Mouse (Mus musculus): ENCODE measurements around the gene Tcf7l2. TPM values are rescaled to one million over a fixed set of nuclear protein-coding genes. Genes with fewer than 3 reads are reported as not detected.

The Tcf7l2 gene
- polyA plus RNA-seq, 1 experiment from 2014 or later = 60.6 TPM

DNA sequence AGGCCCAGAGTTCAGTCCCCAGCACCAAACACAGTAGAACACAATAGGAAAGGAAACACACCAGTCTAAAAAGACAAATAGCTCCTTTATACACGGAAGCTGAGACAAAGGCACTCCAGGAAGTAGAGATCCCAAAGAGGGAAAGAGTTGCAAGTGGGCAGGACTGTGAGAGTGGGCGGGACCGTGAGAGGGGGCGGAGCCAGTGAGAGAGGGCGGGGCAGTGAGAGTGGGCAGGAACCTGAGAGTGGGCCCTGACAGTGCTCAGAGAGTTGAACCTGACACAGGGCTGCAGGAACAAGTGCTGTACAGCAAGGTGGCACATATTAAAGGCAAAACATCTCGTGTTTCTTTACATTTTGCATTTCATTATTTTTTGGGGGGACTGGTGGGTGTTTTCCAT, 22.5 kb upstream of the Tcf7l2 start:
- H3K9me3 ChIP-seq (ENCODE audit: control insufficient read depth, low read length) = no peaks in the 10 kb centered on the region
- no peaks in the 10 kb centered on the region for H3K27me3 ChIP-seq (ENCODE audit: control insufficient read depth, insufficient read depth, low read length)
- DNase-seq (ENCODE audit: low spot score) = no peak
- H3K36me3 ChIP-seq (ENCODE audit: control insufficient read depth, insufficient read depth, low read length) = no peaks in the 10 kb centered on the region
- no peak overlapping the region for H3K4me2 ChIP-seq (ENCODE audit: low read depth)
- H3K4me3 ChIP-seq (ENCODE audit: low read depth, low read length) = no peak overlapping the region
- no peaks in the 10 kb centered on the region for H3K4me1 ChIP-seq (ENCODE audit: control insufficient read depth, insufficient read depth, low read length)
- H3K9ac ChIP-seq (ENCODE audit: low read length) = no peak overlapping the region
- ATAC-seq (ENCODE audit: insufficient read depth, low FRiP score, low TSS enrichment) = no peak
- 65% methylated on average over 6 of the region's 6 CpGs for WGBS
- H3K27ac ChIP-seq (ENCODE audit: low read depth, low read length) = no peak overlapping the region

DNA sequence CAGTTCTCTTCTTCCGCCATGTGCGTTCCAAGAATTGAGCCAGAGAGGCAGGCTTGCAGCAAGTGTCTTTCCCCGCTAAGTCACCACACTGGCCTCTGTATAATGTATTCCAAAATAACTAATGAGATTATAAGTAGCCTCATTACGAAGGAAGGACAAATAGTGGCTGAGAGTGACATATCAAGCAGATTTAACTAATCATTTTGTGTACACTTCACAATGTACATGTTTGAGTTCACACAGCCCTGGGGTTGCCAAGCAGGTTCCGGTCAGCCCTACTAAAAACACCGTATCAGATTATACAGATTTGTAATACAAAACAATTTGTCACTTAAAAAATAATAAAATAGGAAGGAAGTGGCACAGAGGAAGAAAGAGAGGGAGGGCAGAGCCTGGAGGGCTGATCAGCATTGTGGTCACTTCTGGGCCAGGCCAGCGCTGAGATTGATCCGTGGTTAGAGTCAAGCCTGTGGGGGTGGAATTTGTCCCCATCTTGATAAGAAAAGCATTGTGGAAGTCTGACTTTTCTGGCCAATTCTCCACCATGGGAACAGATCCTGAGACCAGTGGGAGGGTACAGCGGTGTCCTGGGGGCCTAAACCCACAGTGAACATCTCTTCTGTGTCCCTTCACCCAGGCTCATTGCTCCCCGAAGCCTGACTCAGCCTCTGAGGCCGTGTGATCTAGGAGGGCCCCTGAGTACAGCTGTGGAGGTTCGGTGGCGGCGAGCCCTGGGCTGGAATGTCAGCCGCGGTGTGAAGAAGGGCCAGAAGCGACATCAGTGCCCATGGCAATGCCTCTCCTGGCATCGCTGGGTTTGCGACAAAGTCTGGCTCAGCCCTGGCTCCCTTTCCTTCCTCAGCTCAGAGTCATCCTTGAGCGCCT, 21.9 kb upstream of the Tcf7l2 start:
- H3K4me2 ChIP-seq (ENCODE audit: low read depth) = no peak overlapping the region
- no peaks in the 10 kb centered on the region for H3K27me3 ChIP-seq (ENCODE audit: control insufficient read depth, insufficient read depth, low read length)
- no peak for ATAC-seq (ENCODE audit: insufficient read depth, low FRiP score, low TSS enrichment)
- H3K9ac ChIP-seq (ENCODE audit: low read length) = no peak overlapping the region
- H3K27ac ChIP-seq (ENCODE audit: low read depth, low read length) = no peak overlapping the region
- H3K9me3 ChIP-seq (ENCODE audit: control insufficient read depth, low read length) = no peaks in the 10 kb centered on the region
- DNase-seq (ENCODE audit: low spot score) = no peak
- 87% methylated on average over 20 of the region's 20 CpGs for WGBS
- no peaks in the 10 kb centered on the region for H3K36me3 ChIP-seq (ENCODE audit: control insufficient read depth, insufficient read depth, low read length)
- H3K4me3 ChIP-seq (ENCODE audit: low read depth, low read length) = no peak overlapping the region
- no peaks in the 10 kb centered on the region for H3K4me1 ChIP-seq (ENCODE audit: control insufficient read depth, insufficient read depth, low read length)

DNA sequence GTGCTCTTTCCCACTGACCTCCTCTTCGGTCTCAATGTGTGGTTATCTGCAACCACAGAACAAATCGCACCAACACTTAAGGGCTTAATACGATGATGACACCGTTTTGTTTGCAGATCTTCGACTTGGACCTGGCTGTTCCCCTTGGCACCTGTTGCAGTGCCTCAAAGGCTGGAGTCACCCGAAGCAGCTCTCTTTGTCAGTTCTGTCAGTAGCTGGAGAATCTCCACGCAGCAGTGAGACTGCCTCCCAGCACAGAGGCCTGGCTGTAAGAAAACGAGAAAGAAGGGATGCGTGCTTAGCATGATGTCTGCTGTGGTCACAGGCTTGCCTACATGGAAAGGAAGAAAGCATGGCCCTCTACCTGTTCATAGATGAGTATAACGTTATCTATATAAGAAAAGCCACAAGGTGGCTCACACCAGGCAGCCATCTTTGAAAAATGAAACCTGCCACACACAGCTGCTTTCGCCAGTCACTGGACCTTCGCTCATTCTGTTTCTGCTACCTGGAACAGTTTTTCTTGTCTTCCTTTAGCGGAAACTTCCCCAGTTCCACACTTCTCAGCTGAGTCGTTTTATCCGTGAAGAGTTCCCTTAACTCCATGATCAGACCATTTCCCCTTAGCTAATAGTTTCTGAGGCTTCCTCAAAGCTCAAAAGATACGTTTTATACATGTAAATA, 21.1 kb upstream of the Tcf7l2 start:
- 80% methylated on average over 16 of the region's 16 CpGs for WGBS
- Histone ChIP-seq H3K27ac (ENCODE audit: low read depth, low read length) (no peak overlapping the region), H3K9ac (ENCODE audit: low read length) (no peak overlapping the region), H3K27me3 (ENCODE audit: control insufficient read depth, insufficient read depth, low read length) (no peaks in the 10 kb centered on the region), H3K36me3 (ENCODE audit: control insufficient read depth, insufficient read depth, low read length) (no peaks in the 10 kb centered on the region), H3K4me1 (ENCODE audit: control insufficient read depth, insufficient read depth, low read length) (no peaks in the 10 kb centered on the region), H3K4me2 (ENCODE audit: low read depth) (no peak overlapping the region), H3K9me3 (ENCODE audit: control insufficient read depth, low read length) (no peaks in the 10 kb centered on the region), H3K4me3 (ENCODE audit: low read depth, low read length) (no peak overlapping the region)
- ATAC-seq (ENCODE audit: insufficient read depth, low FRiP score, low TSS enrichment) (no peak), DNase-seq (ENCODE audit: low spot score) (no peak)

GRCm38 (mm10) chr19:55722376-55722775, 19.2 kb upstream of the Tcf7l2 start:
- DNase-seq (ENCODE audit: low spot score) (no peak), ATAC-seq (ENCODE audit: insufficient read depth, low FRiP score, low TSS enrichment) (no peak)
- no peaks in the 10 kb centered on the region for H3K4me1 ChIP-seq (ENCODE audit: control insufficient read depth, insufficient read depth, low read length)
- no peaks in the 10 kb centered on the region for H3K27me3 ChIP-seq (ENCODE audit: control insufficient read depth, insufficient read depth, low read length)
- 28% methylated on average over 6 of the region's 6 CpGs for WGBS
- no peak overlapping the region for H3K4me2 ChIP-seq (ENCODE audit: low read depth)
- H3K27ac ChIP-seq (ENCODE audit: low read depth, low read length) = no peak overlapping the region
- H3K9ac ChIP-seq (ENCODE audit: low read length) = no peak overlapping the region
- H3K36me3 ChIP-seq (ENCODE audit: control insufficient read depth, insufficient read depth, low read length) = no peaks in the 10 kb centered on the region
- H3K4me3 ChIP-seq (ENCODE audit: low read depth, low read length) = no peak overlapping the region
- no peaks in the 10 kb centered on the region for H3K9me3 ChIP-seq (ENCODE audit: control insufficient read depth, low read length)

DNA sequence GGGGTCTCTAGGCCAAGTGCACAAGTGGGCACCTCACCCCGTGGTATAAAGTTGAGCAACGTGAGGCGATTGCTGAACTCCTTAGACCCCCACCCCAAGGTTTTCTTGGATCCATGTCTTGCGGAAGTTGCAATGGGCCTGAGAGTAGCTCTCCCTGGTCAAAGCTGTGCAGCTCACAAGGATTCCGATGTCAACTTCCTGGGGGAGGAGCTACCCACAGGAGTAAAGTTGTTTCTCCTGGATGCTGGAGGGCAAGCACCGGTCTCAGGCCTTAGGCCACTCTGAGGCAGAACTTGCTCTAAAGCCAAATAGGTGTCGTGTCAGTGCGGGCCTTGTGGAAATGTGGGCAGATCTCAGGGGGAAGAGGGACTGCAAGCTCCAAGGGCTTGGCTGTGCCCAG, 12.2 kb upstream of the Tcf7l2 start:
- WGBS = 74% methylated on average over 8 of the region's 8 CpGs
- DNase-seq (ENCODE audit: low spot score) (no peak), ATAC-seq (ENCODE audit: insufficient read depth, low FRiP score, low TSS enrichment) (no peak)
- Histone ChIP-seq H3K4me3 (ENCODE audit: low read depth, low read length) (no peak overlapping the region), H3K9ac (ENCODE audit: low read length) (no peak overlapping the region), H3K27ac (ENCODE audit: low read depth, low read length) (no peak overlapping the region), H3K36me3 (ENCODE audit: control insufficient read depth, insufficient read depth, low read length) (no peaks in the 10 kb centered on the region), H3K4me1 (ENCODE audit: control insufficient read depth, insufficient read depth, low read length) (no peaks in the 10 kb centered on the region), H3K4me2 (ENCODE audit: low read depth) (no peak overlapping the region), H3K27me3 (ENCODE audit: control insufficient read depth, insufficient read depth, low read length) (no peaks in the 10 kb centered on the region), H3K9me3 (ENCODE audit: control insufficient read depth, low read length) (no peaks in the 10 kb centered on the region)

DNA sequence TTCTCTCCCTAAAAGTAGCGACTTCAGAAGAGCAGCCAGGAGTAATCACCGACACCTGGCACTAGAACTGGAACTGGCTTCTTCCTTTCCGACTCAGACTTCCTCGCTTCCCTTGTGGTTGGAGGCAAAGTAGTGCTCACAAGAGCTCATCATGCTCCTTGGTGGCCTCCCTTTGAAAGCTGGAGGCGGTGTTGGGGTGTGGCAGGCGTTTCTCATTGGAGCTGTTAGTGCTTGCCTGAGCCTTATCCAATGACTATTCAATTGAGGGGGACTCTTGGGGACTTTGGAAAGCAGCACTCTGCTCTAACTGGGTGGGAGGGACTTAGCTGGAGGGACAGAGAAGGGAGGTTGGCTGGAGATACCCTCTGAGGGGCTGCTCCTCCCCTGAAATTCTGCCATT, 9.1 kb upstream of the Tcf7l2 start:
- no peak for DNase-seq (ENCODE audit: low spot score)

DNA sequence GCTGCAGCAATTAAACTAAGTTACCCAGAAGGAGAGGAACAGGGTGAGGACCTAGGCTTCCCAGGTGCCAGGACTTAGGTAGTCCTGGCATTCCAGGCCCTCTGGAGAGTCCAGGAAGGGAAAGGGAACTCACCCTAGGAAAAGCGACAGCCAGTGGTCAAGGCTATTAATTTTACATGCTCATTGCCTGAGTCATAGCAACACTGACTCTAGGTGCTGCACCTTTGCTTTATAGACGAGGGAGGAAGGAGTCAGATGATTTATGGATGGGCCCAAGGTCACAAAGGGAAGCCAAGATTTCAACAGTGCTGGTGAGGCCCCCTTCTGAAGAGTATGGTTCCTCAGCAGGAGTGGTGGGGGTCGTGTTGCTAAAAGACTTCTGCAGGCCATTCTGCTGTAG, 8.6 kb upstream of the Tcf7l2 start:
- ATAC-seq (ENCODE audit: insufficient read depth, low FRiP score, low TSS enrichment) (no peak), DNase-seq (ENCODE audit: low spot score) (no peak)
- Histone ChIP-seq H3K4me1 (ENCODE audit: control insufficient read depth, insufficient read depth, low read length) (no peaks in the 10 kb centered on the region), H3K36me3 (ENCODE audit: control insufficient read depth, insufficient read depth, low read length) (no peaks in the 10 kb centered on the region), H3K4me3 (ENCODE audit: low read depth, low read length) (no peak overlapping the region), H3K9ac (ENCODE audit: low read length) (no peak overlapping the region), H3K27me3 (ENCODE audit: control insufficient read depth, insufficient read depth, low read length) (no peaks in the 10 kb centered on the region), H3K27ac (ENCODE audit: low read depth, low read length) (no peak overlapping the region), H3K4me2 (ENCODE audit: low read depth) (no peak overlapping the region), H3K9me3 (ENCODE audit: control insufficient read depth, low read length) (no peaks in the 10 kb centered on the region)
- WGBS = 34% methylated on average over 3 of the region's 3 CpGs

More for the DNA sequence above, 9.1 kb upstream of the Tcf7l2 start:
- no peak overlapping the region for H3K4me3 ChIP-seq (ENCODE audit: low read depth, low read length)
- H3K4me2 ChIP-seq (ENCODE audit: low read depth) = no peak overlapping the region
- 28% methylated on average over 6 of the region's 6 CpGs for WGBS
- no peaks in the 10 kb centered on the region for H3K27me3 ChIP-seq (ENCODE audit: control insufficient read depth, insufficient read depth, low read length)
- no peaks in the 10 kb centered on the region for H3K4me1 ChIP-seq (ENCODE audit: control insufficient read depth, insufficient read depth, low read length)
- H3K36me3 ChIP-seq (ENCODE audit: control insufficient read depth, insufficient read depth, low read length) = no peaks in the 10 kb centered on the region
- ATAC-seq (ENCODE audit: insufficient read depth, low FRiP score, low TSS enrichment) = no peak
- H3K27ac ChIP-seq (ENCODE audit: low read depth, low read length) = no peak overlapping the region
- no peak overlapping the region for H3K9ac ChIP-seq (ENCODE audit: low read length)
- no peaks in the 10 kb centered on the region for H3K9me3 ChIP-seq (ENCODE audit: control insufficient read depth, low read length)

DNA sequence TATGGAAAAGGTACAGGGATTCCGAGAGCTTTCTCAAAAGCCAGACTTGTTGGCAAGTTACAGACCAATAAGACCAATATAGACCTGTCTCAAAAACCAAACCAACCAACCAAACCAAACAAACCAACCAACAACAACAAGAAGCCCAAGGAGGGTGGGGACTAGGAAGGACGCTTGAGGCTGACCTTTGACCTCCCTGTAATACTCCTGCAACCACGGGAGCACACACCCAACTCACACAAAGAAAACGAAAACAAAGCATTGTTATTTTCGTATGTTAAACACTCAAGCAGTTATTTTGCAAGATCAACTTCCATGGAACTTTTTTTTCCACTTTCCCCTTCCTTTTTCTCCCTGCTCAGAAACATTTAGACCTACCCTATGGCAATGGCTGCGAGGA, 5.6 kb upstream of the Tcf7l2 start:
- Histone ChIP-seq H3K4me1 (ENCODE audit: control insufficient read depth, insufficient read depth, low read length) (no peaks in the 10 kb centered on the region; the same call in 1 of the 2 replicates), H3K36me3 (ENCODE audit: control insufficient read depth, insufficient read depth, low read length) (no peaks in the 10 kb centered on the region), H3K9me3 (ENCODE audit: control insufficient read depth, low read length) (no peaks in the 10 kb centered on the region), H3K4me2 (ENCODE audit: low read depth) (no peak overlapping the region), H3K9ac (ENCODE audit: low read length) (no peak overlapping the region), H3K27me3 (ENCODE audit: control insufficient read depth, insufficient read depth, low read length) (no peaks in the 10 kb centered on the region), H3K27ac (ENCODE audit: low read depth, low read length) (no peak overlapping the region), H3K4me3 (ENCODE audit: low read depth, low read length) (no peak overlapping the region)
- no peak for ATAC-seq (ENCODE audit: insufficient read depth, low FRiP score, low TSS enrichment)
- 65% methylated on average over 6 of the region's 6 CpGs for WGBS
- no peak for DNase-seq (ENCODE audit: low spot score)

DNA sequence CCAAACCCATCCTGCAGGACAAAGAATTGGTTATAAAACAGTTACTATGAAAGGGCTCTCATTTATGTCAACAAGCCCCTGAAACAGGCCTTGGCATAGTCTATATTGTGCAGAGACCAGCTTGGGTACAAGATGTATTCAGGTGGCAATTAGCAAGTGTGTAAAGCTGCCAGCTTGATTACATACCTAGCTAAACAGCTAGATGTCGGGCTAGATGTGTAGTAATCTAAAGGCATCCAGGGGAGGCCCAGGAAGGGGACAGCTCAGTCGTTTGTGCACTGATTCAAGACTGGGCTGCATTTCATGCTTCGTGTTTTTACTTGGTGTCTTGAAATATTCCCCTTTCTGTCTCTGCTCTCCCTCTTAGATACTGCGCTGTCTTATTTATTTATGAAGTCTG, 1.9 kb upstream of the Tcf7l2 start:
- Histone ChIP-seq H3K4me1 (ENCODE audit: control insufficient read depth, insufficient read depth, low read length) (no peaks in the 10 kb centered on the region; the same call in 1 of the 2 replicates), H3K27me3 (ENCODE audit: control insufficient read depth, insufficient read depth, low read length) (no peaks in the 10 kb centered on the region), H3K4me2 (ENCODE audit: low read depth) (no peak overlapping the region), H3K4me3 (ENCODE audit: low read depth, low read length) (no peak overlapping the region), H3K36me3 (ENCODE audit: control insufficient read depth, insufficient read depth, low read length) (no peaks in the 10 kb centered on the region), H3K27ac (ENCODE audit: low read depth, low read length) (no peak overlapping the region), H3K9me3 (ENCODE audit: control insufficient read depth, low read length) (no peaks in the 10 kb centered on the region), H3K9ac (ENCODE audit: low read length) (no peak overlapping the region)
- ATAC-seq (ENCODE audit: insufficient read depth, low FRiP score, low TSS enrichment) (no peak), DNase-seq (ENCODE audit: low spot score) (no peak)
- WGBS = 39% methylated on average over 4 of the region's 4 CpGs

All from neural tube, embryonic 11.5 days (tissue).